Mouse (Mus musculus): ENCODE measurements around the gene Gm45753.

- no peak for TF ChIP-seq GATA1 (IDR thresholded peaks at IDR 0.05; ENCODE audit: borderline replicate concordance, low read length)
- no peak for TF ChIP-seq FLI1 (IDR thresholded peaks at IDR 0.05; ENCODE audit: low read length)
Observed at GRCm38 (mm10) chr8:45321365-45321764, 13.1 kb upstream of the Gm45753 start.

Measured in megakaryocyte, embryonic 14.5 days (primary cell).